Mouse (Mus musculus) stomach, adult 2 months (tissue): ENCODE measurements around the gene Ccl1. TPM values are rescaled to one million over a fixed set of nuclear protein-coding genes. Genes with fewer than 3 reads are reported as not detected.

ENCODE experiments used
- polyA plus RNA-seq: library from polyadenylated mRNA; depleted of rRNA; stranded (reverse); fragments of >200 nt; gene quantifications from 2 replicates; pipeline ENCODE4 v1.2.3, GENCODE M21; 2012; rRNA removed

The Ccl1 gene
- polyA plus RNA-seq, result not detected in 2 replicates

DNA sequence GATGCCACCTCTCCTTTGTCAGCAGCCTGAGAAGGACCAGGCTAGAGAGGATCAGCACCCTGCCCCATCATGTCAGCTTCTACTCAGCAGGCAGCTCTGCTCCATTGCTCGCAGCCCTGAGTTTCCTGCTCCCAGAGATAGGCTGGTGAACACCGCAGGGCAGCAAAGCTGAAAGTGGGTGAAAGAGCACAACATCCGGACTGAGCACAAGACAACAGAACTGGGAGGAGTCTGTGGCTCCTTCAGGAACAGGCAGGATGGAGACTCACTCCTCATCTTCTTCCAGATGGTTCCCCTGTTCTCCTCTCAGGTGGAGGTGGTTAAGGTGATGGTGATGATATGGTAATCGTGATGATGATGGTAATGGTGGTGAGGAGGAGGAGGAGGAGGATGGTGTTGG is at the start of gene Ccl1:
Ccl1 (minus strand) TSS at position 101 of the 400 bp plus-strand sequence.

Other genes starting within 250 kb of the Ccl1 start
- gene Ccl11, start 247.9 kb downstream of the Ccl1 start, polyA plus RNA-seq, result 11.5 and 17.6 TPM in 2 replicates
- gene Ccl12, start 203.8 kb downstream of the Ccl1 start, polyA plus RNA-seq, result 0.95 and 1.2 TPM in 2 replicates
- 2.2 and 7.2 TPM in 2 replicates for gene Ccl8, start 190.5 kb downstream of the Ccl1 start, polyA plus RNA-seq
- 0.83 and 1.1 TPM in 2 replicates for gene Tmem132e, start 83.2 kb upstream of the Ccl1 start, polyA plus RNA-seq